Mouse (Mus musculus): ENCODE measurements around the gene Setdb1. TPM values are rescaled to one million over a fixed set of nuclear protein-coding genes. Genes with fewer than 3 reads are reported as not detected.
A peak's percentile ranks its signal among the peaks of the same experiment; 100 is the strongest.
"Not testable (repeated sequence)": the region's sequence is repeated elsewhere in the genome, so short reads cannot be mapped to it uniquely, and the experiment has no call there.

Setdb1 gene
- total RNA-seq (2021): 10 to 100 TPM; 10.2 to 11.8 TPM
- long read RNA-seq, experiment 1, full-length matches to known transcripts: 1 of 12 reads
- long read RNA-seq, experiment 1, partial matches to known transcripts: 1 of 12 reads
- long read RNA-seq, experiment 1, other reads (novel, unspliced or antisense): 10 of 12 reads
- long read RNA-seq, experiment 2, full-length matches to known transcripts: 2 of 8 reads
- long read RNA-seq, experiment 2, partial matches to known transcripts: 0 of 8 reads
- long read RNA-seq, experiment 2, other reads (novel, unspliced or antisense): 6 of 8 reads

DNA sequence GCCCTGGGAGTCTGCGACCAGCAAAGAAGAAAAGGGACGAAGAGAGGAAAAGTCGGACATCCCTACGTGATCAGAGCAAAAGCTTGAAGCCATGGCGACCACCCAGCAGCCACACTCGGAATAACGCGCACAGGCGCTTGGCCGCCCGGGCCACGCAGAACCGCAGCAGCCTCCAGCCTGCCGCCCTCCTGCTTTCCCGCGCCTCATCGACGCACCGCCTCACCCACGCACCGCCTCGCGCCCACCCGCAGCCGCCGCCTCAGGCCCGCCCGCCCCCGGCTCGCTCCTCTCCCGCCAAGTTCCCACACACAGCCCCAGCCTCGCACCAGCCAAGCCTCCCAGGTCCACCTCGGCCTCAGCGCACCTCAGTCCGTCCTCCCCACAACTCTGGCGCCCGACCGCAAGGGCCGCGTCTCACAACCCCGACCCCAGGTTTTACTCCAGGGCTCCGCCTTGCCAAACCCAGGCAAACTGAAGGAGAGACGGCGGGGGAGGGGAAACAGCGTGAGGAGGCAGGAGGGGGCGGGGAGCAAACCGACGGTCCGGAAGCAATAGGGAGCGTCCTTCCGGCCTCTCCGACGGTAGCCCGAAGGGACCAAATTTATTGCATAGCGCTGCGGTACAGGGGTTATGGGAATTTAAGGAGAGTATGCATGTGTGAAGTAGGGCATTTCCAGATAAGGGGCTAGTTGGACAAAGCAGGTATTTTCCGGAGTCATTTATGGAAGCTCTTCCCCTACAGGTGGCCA is at the start of gene Setdb1:
Gene Setdb1 (minus strand): TSS at position 502 of the 749 bp plus-strand sequence.
- peak; percentile 90 for DNase-seq

DNA sequence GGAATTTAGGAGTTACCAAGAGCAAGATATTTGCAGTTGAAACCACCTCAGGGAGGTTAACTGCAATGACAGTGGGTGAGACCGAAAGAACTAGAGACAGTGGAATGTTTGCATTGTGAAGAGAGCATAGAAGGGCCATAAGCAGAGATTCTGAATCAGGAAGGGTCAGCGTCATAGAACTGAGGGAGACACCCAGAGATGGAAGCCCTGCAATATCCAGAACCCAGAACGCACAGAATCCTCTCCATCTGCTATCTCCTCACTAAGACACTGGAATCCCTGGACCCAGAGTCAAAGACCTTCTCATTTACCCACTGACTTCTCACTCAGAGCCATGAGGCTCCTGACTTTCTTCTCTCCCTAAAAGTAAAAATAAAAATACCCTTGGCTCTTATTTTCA is 45.7 kb upstream of the Setdb1 start, which contains the start of gene 4930558C23Rik:
Gene 4930558C23Rik (minus strand): TSS at position 101 of the 400 bp plus-strand sequence.
- no peak for DNase-seq

DNA sequence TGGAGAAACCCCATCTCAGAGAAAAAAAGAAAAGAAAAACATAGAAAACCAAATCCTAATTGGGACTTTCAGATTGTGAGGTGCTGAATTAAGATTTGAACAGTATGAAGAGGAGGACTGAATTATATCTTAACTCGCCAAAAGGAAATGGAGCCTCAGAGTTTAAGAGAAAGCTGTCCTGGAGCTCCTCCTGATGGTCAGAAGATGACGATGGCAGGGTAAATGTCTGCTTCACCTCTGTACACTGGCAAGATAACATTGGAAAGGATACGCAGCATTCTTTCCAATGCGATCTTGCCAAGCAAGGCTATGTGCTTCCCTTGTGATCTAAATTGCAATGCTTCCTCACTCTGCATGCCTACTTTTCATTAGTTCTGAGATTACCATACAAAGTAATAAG is 37.4 kb upstream of the Setdb1 start:
- no peak for DNase-seq

DNA sequence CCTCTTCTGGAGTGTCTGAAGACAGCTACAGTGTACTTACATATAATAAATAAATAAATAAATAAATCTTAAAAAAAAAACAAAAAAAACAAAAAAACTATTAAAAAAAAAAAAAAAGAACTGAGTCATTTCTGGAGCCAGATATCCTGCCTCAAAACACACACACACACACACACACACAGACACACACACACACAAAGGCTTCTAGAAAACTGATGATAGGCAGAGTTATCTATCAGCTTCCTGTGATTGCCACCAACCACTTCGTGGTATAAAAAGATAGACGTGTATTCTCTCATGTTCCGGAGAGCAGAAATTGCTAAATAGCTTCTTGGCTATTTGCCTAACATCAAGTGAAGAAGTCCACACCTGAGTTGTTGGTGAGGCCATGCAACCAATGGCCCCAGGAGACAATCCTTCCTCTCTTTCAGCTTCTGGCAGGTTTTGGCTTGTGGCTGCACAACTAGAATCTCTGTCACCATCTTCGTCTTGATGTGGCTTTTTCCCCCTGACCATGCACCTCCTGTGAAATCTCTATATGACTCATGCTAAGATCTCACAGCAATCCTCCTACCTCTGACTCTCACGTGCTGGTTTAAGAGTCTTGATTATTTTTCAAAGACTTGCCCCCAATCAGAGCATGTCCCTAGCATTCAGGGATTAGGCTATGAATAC is 28.5 kb upstream of the Setdb1 start:
- no peak for DNase-seq

- DNase-seq: no peak
Measured at GRCm38 (mm10) chr3:95373208-95373607, 16.2 kb upstream of the Setdb1 start.

- no peak for DNase-seq
Measured at GRCm38 (mm10) chr3:95370101-95370500, 13.1 kb upstream of the Setdb1 start.

DNA sequence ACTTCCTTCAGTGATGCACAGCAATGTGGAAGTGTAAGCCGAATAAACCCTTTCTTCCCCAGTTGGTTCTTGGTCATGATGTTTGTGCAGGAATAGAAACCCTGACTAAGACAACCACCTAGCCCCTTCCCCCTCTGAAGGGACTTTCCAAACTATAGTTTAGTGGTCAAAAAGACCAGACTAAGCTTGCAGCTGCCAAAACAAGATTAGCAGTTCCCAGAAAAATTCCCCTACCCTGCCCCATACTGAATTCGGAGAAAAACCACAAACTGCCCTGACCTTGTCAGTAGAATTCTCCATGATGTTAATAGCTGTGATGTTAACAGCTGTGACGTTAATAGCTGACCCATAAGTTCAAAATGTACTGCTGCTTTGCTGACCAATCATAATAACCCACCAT is 3.3 kb upstream of the Setdb1 start:
- DNase-seq: not testable (repeated sequence)

DNA sequence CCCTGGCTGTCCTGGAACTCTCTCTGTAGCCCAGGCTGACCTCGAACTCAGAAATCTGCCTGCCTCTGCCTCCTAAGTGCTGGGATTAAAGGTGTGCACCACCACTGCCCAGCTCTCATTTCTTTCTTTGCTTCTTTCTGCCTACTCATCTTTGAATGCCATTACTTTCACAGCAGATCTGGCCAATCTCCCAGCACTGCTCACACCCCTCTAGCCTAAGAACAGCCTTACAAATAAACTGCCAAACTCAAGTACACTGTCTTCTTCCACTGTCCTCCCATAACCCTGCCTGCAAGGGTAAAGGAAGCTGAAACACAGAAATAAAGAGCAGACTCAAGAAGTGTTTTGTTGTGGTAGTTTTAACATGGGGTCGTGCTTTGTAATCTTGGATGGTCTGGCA is 744 bp upstream of the Setdb1 start:
- DNase-seq: no peak

- not testable (repeated sequence) for DNase-seq
Measured at GRCm38 (mm10) chr3:95355911-95356544, 974 bp downstream of the Setdb1 start.

DNA sequence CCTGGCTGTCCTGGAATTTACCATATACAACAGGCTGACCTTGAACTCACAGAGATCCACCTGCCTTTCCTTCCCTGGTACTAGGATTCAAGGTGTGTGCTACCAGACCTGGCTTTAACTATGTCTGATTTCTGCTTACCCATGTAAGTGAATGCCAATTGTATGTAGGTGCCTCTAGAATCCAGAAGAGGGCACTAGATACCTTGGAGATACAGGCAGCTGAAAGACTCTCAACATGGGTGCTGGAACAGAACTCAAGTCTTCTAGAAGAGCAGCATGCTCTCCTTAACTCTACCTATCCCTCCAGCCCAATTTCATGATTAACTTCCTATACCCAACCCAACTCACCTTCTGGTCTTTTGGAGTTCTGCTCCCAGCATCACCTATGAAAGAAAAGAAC is 7.5 kb downstream of the Setdb1 start:
- DNase-seq: no peak

DNA sequence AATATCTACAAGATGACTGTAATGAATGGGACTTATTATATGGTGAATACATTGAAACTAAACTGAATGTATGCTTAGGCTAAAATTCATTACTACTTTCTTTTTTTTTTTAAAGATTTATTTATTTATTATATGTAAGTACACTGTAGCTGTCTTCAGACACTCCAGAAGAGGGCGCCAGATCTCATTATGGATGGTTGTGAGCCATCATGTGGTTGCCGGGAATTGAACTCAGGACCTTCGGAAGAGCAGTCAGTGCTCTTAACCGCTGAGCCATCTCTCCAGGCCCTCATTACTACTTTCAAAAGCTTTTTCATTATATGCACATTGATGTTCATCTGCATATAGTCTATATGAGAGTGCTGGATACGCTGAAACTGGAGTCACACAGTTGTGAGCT is 8.7 kb downstream of the Setdb1 start:
- DNase-seq: not testable (repeated sequence)

DNA sequence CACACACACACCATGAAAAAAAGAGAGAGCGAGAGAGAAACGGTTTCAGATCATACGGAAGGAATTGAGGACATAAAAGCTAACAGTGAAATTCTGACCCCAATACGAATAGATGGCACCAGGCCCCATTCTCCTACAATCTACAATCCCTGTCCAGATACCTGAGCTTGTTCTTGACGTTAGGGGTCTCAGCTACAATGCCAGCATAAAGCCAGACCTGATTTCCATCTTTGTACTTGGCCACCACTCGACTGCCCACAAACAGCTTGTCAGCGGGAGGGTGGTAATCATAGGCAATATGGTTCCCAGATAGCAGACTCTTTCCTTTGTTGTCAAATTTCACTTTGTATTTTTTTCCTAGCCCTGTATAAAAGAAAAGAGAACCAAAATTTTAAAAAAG is 10.5 kb downstream of the Setdb1 start:
- DNase-seq: no peak

DNA sequence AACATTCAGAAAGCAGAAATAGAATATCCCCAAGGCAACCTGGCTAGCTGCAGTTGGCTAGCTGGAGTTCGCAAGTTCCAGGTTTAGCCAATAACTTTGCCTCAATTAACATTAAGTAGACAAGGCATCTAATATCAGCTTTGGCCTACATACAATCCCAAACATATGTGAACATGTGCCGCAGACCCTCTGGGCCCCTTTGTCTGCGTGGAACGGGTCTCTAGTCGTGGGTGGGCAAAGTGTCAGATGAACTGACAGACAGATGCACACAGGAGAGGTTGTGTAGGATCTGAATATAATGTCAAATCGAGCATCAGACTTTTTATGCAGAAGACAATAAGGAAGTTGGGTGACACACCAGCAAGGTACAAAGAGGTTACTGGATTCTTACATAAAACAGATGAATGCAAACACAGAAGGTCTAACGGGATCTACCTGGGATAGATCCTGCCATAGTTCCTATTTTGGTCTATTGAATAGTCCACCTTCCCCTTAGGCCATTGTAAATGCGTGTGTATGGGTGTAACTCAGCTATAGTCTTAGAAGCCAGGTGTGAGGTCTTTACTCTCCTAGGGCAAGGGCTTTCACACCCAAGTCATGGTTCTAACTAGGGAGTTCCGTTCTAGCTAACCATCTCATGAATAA is 13.5 kb downstream of the Setdb1 start:
- not testable (repeated sequence) for DNase-seq

DNA sequence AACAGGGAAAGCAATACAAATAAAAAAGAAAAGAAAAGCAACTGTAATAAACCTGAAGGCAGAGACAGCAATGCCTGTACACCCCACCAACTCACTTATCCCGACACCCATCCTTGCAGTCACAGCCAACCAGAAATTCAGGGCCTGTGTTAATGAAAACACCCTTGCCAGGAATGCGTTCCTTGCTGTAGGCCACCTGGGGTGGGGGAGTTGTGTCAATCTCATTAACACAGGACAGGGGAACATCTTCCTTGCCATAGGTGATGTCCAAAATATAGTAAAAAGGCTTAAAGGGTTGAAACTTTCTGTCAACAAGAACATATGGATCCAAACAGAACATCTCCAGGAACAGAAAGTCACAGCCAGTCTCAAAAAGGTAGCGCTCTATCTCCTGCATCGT is 18.8 kb downstream of the Setdb1 start:
- no peak for DNase-seq

- DNase-seq: no peak
Measured at GRCm38 (mm10) chr3:95337345-95337744, 19.7 kb downstream of the Setdb1 start.

DNA sequence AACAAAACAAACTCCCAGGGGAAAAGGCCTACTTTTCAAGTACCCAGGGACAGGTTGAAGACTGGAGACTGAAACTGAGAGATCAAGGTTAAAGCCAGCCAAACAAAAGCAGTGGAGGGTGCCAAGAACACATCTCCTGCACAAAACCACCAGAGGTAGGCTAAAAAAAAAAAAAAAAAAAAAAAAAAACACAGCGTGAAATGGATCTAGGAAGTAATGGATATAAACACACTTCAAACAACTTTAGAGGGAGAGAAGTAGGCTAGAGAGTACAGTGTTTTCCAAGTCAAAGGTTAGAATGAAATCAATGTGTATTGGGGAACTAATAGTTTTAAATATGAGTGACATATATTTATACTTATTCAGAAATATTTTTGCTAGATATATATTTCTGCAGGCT is 25.5 kb downstream of the Setdb1 start:
- DNase-seq: no peak

DNA sequence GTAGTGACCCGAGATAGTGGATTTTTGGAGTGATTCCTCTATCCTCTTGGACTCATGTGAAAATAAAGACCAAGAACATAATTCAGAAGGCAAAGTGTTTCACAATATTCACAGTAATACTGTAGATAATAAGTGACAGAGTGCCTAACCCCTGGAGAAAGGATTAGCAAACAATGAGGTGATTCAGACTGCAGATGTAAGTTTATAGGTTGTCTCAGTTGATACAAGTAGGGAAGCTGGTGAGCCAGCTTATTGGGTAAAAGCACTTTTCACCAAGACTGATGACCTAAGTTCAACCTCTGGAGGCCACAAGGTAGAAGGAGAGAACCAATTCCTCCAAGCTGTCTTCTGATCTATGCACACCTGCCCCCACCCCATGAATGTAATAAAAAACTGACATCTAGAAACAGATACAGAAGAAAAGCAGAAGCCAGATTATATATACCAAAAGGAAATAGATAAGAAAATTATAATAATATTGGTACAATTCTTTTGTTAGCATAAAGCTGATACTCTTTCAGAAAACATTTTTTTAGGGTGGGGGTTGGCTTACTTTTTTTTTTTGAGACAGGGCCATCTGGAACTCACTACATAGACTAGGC is 28.1 kb downstream of the Setdb1 start:
- DNase-seq: no peak

GRCm38 (mm10) chr3:95324454-95325144 is 32.4 kb downstream of the Setdb1 start:
- no peak for DNase-seq

- no peak for DNase-seq
Measured at GRCm38 (mm10) chr3:95323429-95323828, 33.6 kb downstream of the Setdb1 start.

DNA sequence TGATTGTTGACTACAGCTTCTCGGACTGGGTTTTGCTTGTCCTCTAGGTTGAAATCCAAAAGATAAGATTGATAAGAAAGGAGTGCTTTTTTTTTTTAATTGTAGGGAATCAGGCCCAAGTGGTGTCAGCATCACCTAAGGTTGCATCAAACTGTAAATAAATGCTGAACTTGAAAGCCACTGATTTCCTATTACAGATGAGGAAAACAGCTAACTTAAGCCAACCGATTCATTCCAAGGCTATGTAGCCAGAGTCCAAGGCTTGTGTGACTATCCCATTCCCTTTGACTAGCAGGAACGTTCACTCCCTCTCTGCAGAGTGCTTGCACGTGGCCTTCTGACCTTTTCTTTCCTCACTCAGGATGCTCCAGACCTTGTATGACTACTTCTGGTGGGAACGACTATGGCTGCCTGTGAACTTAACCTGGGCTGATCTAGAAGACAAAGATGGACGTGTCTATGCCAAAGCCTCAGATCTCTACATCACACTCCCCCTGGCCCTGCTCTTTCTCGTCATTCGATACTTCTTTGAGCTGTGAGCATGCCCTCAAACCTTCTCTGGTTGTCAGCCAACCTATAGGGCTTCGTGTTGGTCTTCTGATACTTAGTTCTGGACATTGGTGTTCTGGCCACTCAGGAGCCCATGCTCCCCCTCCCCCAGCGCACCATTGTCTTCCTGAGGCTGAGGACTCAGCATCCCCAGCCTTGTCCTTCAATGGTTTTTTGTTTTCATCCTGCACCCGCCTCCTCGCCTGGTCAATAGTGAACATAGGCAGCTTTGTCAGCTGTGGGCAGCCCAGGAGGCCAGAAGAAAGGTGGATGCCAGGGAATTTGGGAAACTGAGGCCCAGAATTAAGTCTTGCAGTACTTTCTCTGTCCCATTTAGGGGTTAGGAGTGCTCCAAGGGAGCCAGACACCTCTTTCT is 37.0 kb downstream of the Setdb1 start:
- DNase-seq: no peak
